Mouse (Mus musculus): Measurements from ENCODE around the gene Zbtb9.

Zbtb9 gene

DNA sequence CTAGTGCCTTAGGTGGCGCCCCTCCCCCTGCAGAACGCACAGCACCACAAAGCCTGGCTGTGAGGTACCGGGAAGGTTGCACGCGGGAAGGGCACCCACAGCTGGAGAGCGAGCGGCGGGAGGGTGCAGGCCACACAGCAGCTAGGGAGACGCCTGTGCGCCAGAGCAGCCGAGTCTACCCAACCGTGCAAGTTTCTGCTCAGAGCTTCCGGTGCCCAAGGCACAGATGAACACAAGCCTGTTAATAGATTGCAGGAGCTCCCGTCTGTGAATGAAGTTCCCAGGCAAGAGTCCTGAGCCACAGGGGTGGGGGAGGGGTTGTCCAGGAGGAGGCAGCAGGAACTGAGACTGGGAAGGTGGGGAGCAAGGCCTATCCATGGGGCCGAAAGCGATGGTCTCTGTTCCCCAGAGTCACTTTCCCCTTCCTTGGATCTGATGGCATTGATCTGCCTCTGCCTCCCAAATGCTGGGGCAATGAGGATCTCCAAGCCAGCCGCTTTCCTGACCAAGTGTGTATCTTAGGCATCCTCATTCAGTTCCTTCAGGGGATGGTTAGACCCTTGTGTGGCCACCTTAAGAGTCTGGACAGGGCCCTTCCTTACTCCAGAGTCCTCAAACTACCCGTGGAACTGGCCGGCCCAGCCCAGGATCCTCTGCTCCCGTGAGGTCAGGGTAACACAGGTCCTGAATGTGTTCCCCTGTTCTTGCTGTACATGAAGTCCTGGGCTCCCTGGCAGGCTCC, 67.5 kb downstream of the Zbtb9 start:
- DNase-seq (ENCODE audit: low spot score in 2 of 2): no peak

DNA sequence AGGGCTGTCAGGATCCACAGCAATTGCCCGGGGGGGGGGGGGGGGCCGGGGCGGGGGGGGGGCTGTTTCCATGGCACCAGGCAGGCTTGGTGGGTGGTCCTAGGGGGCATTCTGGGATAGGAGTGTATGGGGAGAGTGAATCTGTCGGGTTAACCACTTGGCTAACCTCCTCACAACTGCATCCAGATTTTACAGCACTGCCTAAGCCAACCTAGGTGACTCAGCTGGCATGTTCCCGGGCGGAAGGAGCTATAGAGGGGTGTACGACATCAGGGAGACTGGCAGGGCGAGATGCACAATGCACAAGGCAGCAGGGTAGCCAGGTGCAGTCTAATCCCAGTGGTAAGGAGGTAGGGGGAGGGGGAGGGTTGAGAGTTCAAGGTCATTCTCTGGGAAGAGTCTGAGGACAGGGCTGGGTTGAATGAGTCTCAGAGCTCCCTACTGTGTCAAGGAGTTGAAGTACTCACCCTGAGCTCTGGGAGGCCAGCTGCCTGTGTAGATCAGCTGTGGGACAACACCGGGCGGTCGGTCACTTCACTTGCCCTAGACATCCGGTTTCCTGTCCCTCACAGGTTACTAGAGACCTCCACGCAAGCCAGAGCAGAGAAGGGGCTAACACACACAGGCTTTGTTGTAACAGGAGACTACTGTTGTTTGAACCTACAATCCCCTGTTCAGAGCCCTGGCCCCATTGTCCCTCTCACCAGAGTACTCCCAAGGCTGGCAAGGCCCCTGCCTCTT, 68.2 kb downstream of the Zbtb9 start:
- DNase-seq (ENCODE audit: low spot score in 2 of 2): no peak

GRCm38 (mm10) chr17:27041787-27042055, 68.8 kb downstream of the Zbtb9 start:
- no peak for DNase-seq (ENCODE audit: low spot score in 2 of 2)

DNA sequence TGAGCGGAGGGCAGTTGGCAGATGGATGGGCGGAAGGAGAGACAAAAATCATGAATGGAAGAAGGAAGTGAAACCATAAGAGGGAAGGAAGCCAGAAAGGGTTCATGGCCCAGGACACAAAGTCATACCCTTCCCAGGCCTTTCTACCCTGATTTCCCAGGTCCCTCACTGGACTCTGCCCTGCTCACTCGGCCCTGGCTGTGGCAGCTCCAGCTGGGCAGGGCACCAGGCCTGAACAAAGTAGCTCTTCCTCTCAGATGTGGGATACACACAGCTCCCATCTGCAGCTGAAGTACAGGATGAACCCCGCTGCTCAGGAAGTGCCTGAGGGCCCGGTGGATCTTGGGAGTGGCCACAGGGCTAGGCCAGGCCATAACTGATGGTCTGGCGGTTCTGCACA, 69.9 kb downstream of the Zbtb9 start:
- no peak for DNase-seq (ENCODE audit: low spot score in 2 of 2)

GRCm38 (mm10) chr17:27045164-27045563, 72.2 kb downstream of the Zbtb9 start:
- no peak for DNase-seq (ENCODE audit: low spot score in 2 of 2)

GRCm38 (mm10) chr17:27047762-27048444, 74.9 kb downstream of the Zbtb9 start:
- peak in 1 of 2 experiments; percentile 32 for DNase-seq (ENCODE audit: low spot score in 2 of 2)

DNA sequence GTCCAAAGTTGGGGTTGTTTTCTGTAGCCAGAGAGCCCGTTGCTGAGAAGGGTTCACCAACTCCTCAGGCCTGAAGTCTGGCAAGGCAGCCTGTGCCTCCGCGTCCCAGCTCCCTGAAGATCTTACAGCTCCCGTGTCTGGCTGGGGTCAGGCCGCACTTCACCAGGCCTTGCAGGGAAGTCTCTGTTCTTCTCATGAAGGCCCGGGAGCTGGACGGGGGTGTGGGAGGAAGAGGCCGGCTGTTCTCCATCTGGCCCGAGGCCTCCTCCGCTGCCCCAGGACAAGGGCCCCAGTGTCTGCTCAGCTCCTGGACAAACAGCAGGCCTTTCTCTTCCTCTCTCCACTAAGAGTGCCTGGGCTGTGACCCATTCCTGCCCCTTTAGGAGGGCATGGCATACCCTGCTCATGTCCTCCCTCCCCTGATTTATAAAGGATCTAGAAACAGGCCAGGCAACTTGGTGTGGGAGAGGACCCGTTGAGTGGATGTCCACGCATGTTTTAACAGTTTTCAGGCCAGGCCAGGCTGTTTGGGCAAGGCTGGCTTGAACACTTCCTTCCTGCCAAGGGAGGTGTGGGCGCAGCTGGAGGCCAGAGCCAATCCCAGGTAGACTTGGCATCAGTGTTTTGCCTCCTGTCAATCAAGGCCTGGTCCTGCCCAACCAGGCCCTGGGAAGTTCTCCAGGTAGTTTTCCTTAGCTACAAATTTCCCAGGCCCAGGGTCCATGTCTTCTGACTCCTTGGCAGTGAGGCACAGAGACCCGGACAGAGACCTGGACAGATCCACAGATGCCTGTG, 75.7 kb downstream of the Zbtb9 start:
- DNase-seq (ENCODE audit: low spot score in 2 of 2): no peak

- no peak for DNase-seq (ENCODE audit: low spot score in 2 of 2)
Observed at GRCm38 (mm10) chr17:27050853-27051252, 77.9 kb downstream of the Zbtb9 start.

GRCm38 (mm10) chr17:27051514-27051913, 78.5 kb downstream of the Zbtb9 start:
- no peak for DNase-seq (ENCODE audit: low spot score in 2 of 2)

- DNase-seq (ENCODE audit: low spot score in 2 of 2): peak; percentile 66 to 71
Observed at GRCm38 (mm10) chr17:27056170-27056569, 83.2 kb downstream of the Zbtb9 start.

DNA sequence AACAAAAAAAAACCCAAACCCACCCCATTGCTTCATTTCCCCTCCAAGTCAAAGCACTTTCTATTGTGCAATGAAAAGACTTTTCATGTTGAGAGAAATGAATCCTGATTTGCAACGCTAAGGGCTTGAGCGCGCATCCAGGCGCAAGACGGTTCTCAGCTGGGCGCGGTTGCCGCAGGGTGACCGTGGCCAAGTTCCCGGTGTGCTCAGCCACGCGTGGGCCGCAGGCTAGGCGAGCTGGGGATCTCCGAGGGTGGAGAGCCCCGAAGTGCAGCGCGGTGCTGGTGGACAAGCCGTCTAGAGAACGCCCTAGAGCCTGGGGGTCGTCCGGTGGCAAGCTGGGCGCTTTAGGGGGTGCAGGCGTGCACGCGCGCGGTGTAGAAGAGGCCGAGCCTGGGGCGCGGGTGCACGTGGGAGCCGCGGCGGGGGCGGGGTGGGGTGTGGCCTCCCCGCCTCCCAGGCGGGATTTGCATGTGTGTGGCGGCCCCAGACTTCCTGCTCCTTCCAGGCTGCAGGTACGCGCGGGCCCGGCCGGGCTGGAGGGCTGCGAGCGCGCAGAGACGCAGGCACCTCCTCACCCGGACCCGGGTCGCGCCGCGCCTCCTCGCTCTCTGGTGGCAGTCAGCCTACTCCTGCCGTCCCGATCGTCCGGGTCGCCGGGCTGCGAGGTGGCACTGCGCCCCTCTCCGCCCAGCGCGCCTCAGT, 84.0 kb downstream of the Zbtb9 start, which contains the start of gene Itpr3:
Gene Itpr3, plus strand, starts transcription at position 493 of the 705 bp plus-strand sequence.
- DNase-seq (ENCODE audit: low spot score in 2 of 2): peak; percentile 66 to 76

DNA sequence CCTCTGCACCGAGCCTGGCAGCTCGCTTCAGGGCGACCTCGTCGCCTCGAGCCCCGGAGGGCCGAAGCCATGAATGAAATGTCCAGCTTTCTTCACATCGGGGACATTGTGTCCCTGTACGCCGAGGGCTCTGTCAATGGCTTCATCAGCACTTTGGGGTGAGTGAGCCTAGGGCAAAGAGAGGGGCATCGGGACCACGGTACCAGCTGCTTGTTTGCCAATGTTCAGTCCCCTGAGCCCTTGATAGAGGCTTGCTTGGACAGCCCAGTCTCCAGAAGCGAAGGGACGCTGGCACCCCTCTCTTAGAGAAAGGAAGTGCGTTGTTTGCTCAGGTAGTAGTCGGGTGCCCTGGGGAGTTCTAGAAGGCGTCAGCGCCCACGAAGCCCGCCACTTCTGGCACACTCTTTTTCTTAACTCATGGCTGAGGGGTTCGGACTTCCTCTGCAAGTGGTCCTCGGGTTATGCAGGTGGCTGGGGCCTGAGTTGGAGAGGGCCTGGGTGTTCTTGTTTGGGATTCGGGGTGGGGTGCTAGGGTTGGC, 84.6 kb downstream of the Zbtb9 start:
- peak; percentile 25 to 50 for DNase-seq (ENCODE audit: low spot score in 2 of 2)
